In genomic region chr17:49885035-49885434, GRCm38 (mm10) we compare ENCODE assay signal across 17 mouse cellular contexts.
DNase-seq lines count a peak whose midpoint lies in the region; ATAC-seq lines count a peak whose summit lies in the region.
"Had no signal": no experiment of that assay in that cellular context is flagged by ENCODE, and none has a peak within 500 bp of the region (broad histone marks: within the 10 kb centered on the region; RNA-seq: fewer than 3 reads in every experiment).

No protein-coding gene starts in this region.

- no peaks in the 10 kb centered on the region; the same call in 1 of the 2 replicates for H3K36me3 ChIP-seq in hindbrain, embryonic 13.5 days
- no peaks in the 10 kb centered on the region for H3K36me3 ChIP-seq in hindbrain, embryonic 12.5 days
- H3K36me3 ChIP-seq in limb, embryonic 10.5 days, result no peaks in the 10 kb centered on the region
- H3K36me3 ChIP-seq: embryonic facial prominence, embryonic 15.5 days; midbrain, embryonic 12.5 days had no signal

- H3K4me1 ChIP-seq in hindbrain, embryonic 13.5 days (replicated peaks), result peaks cover 27% of the 10 kb centered on the region
- H3K4me1 ChIP-seq in hindbrain, embryonic 12.5 days, result peaks cover 27% of the 10 kb centered on the region
- peaks cover 32% of the 10 kb centered on the region for H3K4me1 ChIP-seq in limb, embryonic 10.5 days

- H3K9me3 ChIP-seq in hindbrain, embryonic 13.5 days, result no peaks in the 10 kb centered on the region
- no peaks in the 10 kb centered on the region for H3K9me3 ChIP-seq in hindbrain, embryonic 12.5 days (replicated peaks)
- H3K9me3 ChIP-seq in limb, embryonic 10.5 days (replicated peaks), result no peaks in the 10 kb centered on the region
- H3K9me3 ChIP-seq: embryonic facial prominence, embryonic 15.5 days; midbrain, embryonic 12.5 days had no signal

- H3K4me3 ChIP-seq in hindbrain, embryonic 13.5 days, result no peak overlapping the region
- H3K4me3 ChIP-seq in hindbrain, embryonic 12.5 days, result no peak overlapping the region
- H3K4me3 ChIP-seq in limb, embryonic 10.5 days, result no peak overlapping the region
- H3K4me3 ChIP-seq: embryonic facial prominence, embryonic 15.5 days; layer of hippocampus, adult 2 months; left cerebral cortex, adult 2 months; midbrain, embryonic 12.5 days had no signal

- no peak overlapping the region for H3K4me2 ChIP-seq in hindbrain, embryonic 13.5 days
- no peak overlapping the region for H3K4me2 ChIP-seq in hindbrain, embryonic 12.5 days (replicated peaks)
- H3K4me2 ChIP-seq: embryonic facial prominence, embryonic 15.5 days; heart, embryonic 11.5 days; midbrain, embryonic 12.5 days had no signal

- ATAC-seq in hindbrain, embryonic 13.5 days (ENCODE audit: low FRiP score), result 0 out of 2 replicates have a peak, but pooled peaks have one; percentile 31
- no peak for ATAC-seq in hindbrain, embryonic 12.5 days (ENCODE audit: low FRiP score)
- ATAC-seq: activated CD4-positive, CD25-positive, alpha-beta regulatory T cell, adult 4 months; liver, postnatal 0 days had no signal

- 58% methylated on average over 11 of the region's 11 CpGs for WGBS in hindbrain, embryonic 13.5 days
- 62% methylated on average over 11 of the region's 11 CpGs for WGBS in hindbrain, embryonic 12.5 days
- WGBS in limb, embryonic 10.5 days, result 92% methylated on average over 11 of the region's 11 CpGs

- H3K27ac ChIP-seq in hindbrain, embryonic 13.5 days, result no peak overlapping the region; the same call in 1 of the 2 replicates
- no peak overlapping the region for H3K27ac ChIP-seq in hindbrain, embryonic 12.5 days
- H3K27ac ChIP-seq in limb, embryonic 10.5 days, result peak overlapping the region; percentile 54
- H3K27ac ChIP-seq: embryonic facial prominence, embryonic 15.5 days; layer of hippocampus, adult 2 months; left cerebral cortex, adult 2 months; midbrain, embryonic 12.5 days had no signal

- H3K9ac ChIP-seq in hindbrain, embryonic 13.5 days, result no peak overlapping the region
- H3K9ac ChIP-seq in hindbrain, embryonic 12.5 days, result no peak overlapping the region
- H3K9ac ChIP-seq: embryonic facial prominence, embryonic 15.5 days; liver, postnatal 0 days; midbrain, embryonic 12.5 days had no signal

- DNase-seq in cerebellum, postnatal 25 days, result peak; percentile 33 to 51
- no peak for DNase-seq in cerebellum, adult 18-20 months
- DNase-seq in lung, postnatal 14 days, result peak; percentile 19
- DNase-seq in lung, adult 18-20 months, result no peak
- no peak for DNase-seq in limb, embryonic 10.5 days (ENCODE audit: low spot score)
- DNase-seq in layer of hippocampus, postnatal 25 days (ENCODE audit: extremely low spot score in 1 of 2, low spot score in 1 of 2), result no peak
- DNase-seq: gastrocnemius, postnatal 10 days; kidney, adult 8-10 months; liver, postnatal 0 days had no signal

- no peaks in the 10 kb centered on the region for H3K27me3 ChIP-seq in hindbrain, embryonic 13.5 days
- H3K27me3 ChIP-seq in hindbrain, embryonic 12.5 days, result no peaks in the 10 kb centered on the region; the same call in 1 of the 2 replicates
- H3K27me3 ChIP-seq in limb, embryonic 10.5 days (ENCODE audit: low read depth, poor library complexity, severe bottlenecking), result no peaks in the 10 kb centered on the region
- H3K27me3 ChIP-seq: embryonic facial prominence, embryonic 15.5 days; midbrain, embryonic 12.5 days had no signal

Comparison
In these comparisons a context has a peak if more than half of its experiments do, and no peak if none do; other contexts are left out.
1. DNase-seq: peak in cerebellum, postnatal 25 days (2 of 2) and lung, postnatal 14 days (single experiment); none in cerebellum, adult 18-20 months (0 of 2), lung, adult 18-20 months (0 of 2), limb, embryonic 10.5 days (single experiment) and layer of hippocampus, postnatal 25 days (0 of 2).